Mouse (Mus musculus) large intestine, adult 2 months (tissue): ENCODE results near the gene Hoxa6. TPM values are rescaled to one million over a fixed set of nuclear protein-coding genes. Genes with fewer than 3 reads are reported as not detected.

Source experiments
- DNase-seq: peaks from one replicate; pipeline ENCODE4 v3.0.0-alpha.2; 2012; ENCODE audit warnings: low read depth, low spot score
- WGBS: fragments of 180-500 bp; shearing (Covaris S2); methylation state at CpG from one replicate; pipeline ENCODE4 v1.1.7; 2018; 5-methylcytosine and 5-hydroxymethylcytosine counted together
- polyA plus RNA-seq: library from polyadenylated mRNA; depleted of rRNA; stranded (reverse); fragments of >200 nt; gene quantifications from 2 replicates; pipeline ENCODE4 v1.2.3, GENCODE M21; 2012

Gene Hoxa6
- polyA plus RNA-seq, 1 experiment = 0.16 TPM

DNA sequence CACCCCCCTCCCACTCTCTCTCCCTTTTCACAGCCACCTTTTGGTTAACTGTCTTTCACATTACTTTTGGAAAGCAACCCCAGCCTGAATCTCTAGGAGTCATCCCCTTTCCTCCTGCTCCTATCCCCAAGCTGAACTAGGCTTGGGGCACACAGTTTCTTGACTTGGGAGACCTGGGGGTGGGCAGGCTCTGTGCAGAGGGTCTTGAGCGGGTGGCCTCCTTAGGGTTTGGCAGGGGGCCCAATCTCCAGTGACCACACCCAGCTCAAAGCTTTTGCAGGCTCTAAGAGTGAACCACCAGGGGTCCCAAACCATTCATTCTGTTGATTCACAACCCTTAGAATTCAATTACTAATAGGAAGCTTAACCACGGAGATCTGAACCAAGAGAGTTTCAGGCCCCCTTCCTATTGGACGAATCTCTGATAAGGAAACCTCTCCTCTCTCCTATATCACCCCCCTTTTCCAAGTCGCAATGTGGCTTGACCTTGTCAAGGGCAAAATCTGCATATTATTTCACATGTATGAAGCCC lies 34.3 kb upstream of the Hoxa6 start:
- 48% methylated on average over 4 of the region's 4 CpGs for WGBS
- DNase-seq = no peak

- DNase-seq = no peak
Observed at GRCm38 (mm10) chr6:52241001-52241621, 32.6 kb upstream of the Hoxa6 start.

GRCm38 (mm10) chr6:52240389-52241000 lies 32.0 kb upstream of the Hoxa6 start, which contains the start of gene Hoxa10:
Gene Hoxa10, minus strand, starts transcription at chr6:52240854.
- WGBS = 1% methylated on average over 35 of the region's 35 CpGs
- DNase-seq = no peak

More at GRCm38 (mm10) chr6:52241001-52241621, 32.6 kb upstream of the Hoxa6 start:
- WGBS = 9% methylated on average over 9 of the region's 9 CpGs

DNA sequence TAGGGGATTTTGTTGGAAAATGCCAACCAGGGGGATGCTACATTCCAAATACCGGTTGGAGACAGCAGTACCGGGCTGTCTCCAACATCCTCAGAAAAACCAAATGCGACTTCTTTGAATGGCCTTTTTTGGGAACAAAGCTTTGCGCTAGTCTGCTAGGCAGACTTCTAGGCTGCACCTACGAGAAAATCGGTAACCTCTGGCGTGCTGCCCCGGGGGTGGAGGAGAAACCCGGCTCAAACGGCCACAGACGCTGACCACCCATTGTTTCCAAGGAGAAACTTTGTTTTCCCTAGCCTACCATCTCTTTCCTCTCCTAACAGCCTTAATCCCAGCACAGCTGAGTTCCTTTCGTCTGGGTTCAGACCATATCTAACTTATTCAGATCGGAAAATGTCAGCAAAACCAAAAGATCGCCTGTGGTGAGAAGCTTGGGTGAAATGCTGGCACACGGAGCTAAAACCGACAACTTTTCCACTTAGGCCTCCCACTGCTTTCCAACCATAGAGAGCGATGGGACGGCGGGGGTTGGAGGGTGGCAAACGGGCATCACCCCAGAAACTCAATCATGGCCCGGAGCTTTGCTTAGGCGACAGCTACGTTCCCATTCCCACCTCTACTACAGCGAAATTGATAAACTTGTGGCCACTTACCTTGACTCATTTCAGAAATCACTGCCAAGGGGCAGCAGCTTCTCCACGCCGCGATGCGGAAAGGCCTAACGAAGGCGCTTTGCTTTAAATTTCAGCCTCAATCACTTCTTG lies 31.3 kb upstream of the Hoxa6 start:
- DNase-seq = no peak
- 2% methylated on average over 30 of the region's 30 CpGs for WGBS

- no peak for DNase-seq
- WGBS = 17% methylated on average over 7 of the region's 7 CpGs
Observed at GRCm38 (mm10) chr6:52238976-52239375, 30.5 kb upstream of the Hoxa6 start.

GRCm38 (mm10) chr6:52238155-52238545 lies 29.6 kb upstream of the Hoxa6 start:
- DNase-seq = no peak
- WGBS = 8% methylated on average over 7 of the region's 7 CpGs

GRCm38 (mm10) chr6:52237346-52238154 lies 29.0 kb upstream of the Hoxa6 start:
- 25% methylated on average over 10 of the region's 10 CpGs for WGBS

GRCm38 (mm10) chr6:52236806-52237205 lies 28.3 kb upstream of the Hoxa6 start:
- DNase-seq = no peak
- WGBS = 40% methylated on average over 3 of the region's 3 CpGs

More at GRCm38 (mm10) chr6:52237346-52238154, 29.0 kb upstream of the Hoxa6 start:
- no peak for DNase-seq

DNA sequence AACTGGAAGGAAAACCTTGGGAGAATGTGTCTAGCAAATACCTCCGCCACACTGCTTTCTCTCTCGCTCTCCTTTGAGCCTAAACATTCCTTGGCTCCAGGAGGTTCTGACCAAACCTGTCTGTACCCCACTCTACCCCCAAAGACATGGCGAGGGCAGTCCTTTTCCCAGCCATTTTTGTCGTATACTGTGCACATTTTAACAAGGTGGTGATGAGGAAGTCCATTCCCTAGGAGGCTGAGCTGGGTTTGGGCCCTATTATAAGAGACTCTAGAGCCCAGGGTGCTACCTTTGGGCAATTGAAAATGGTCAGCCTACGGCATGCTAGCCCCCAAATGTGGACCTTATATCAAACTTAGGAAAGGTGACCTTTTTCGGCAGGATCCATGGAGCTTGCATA lies 27.3 kb upstream of the Hoxa6 start:
- 40% methylated on average over 6 of the region's 6 CpGs for WGBS
- DNase-seq = no peak

DNA sequence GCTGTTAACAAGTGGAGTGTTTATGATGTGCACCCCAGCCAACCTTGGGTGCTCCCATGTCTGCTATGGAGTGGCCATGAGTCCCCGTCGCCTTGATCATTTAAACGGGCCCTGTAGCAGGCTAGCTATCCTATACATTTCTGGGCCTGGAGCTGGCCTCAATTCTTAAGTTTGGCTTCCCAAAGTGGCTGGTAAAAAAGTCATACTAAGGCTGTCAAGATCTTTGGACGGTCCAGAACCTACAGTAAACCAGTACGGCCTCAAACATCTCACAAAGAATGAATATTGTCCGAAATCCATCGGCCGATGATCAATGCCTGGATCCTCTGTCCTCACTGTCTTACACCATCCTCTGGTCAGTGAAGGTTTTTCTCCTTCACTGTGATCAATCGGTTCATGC lies 26.7 kb upstream of the Hoxa6 start:
- WGBS = 33% methylated on average over 9 of the region's 9 CpGs
- no peak for DNase-seq

GRCm38 (mm10) chr6:52234428-52235140 lies 26.1 kb upstream of the Hoxa6 start:
- 2% methylated on average over 67 of the region's 68 CpGs for WGBS
- DNase-seq = no peak

GRCm38 (mm10) chr6:52233546-52234427 lies 25.3 kb upstream of the Hoxa6 start:
- WGBS = 3% methylated on average over 70 of the region's 70 CpGs
- no peak for DNase-seq

DNA sequence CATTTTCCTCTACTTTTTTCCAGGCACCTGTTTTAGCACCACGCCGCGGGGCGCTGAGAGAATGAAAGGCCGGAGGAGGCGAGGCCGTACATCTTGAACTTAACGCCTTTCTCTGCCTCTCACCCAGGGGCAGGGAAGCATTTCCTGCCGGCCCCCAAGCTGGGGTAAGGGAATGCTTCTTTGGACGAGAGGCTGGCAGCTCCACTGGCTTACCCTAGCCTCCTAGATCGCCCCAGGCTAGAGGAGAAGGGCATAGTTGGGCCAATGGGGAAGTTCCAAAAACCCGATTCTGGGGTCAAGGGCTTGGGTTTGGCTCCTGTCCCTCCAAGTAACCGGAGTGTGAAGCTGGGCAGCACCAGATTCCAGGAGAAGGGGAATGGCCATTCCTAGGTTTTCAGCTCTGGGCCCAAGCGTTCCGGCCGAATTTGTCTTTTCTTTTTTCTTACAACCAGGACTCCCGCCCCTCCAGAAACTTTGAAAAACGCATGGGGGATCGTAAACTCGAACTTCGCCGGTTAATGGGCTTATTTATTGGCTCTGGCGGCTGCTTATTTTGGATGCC lies 24.5 kb upstream of the Hoxa6 start:
- 5% methylated on average over 23 of the region's 23 CpGs for WGBS

GRCm38 (mm10) chr6:52232568-52232965 lies 24.0 kb upstream of the Hoxa6 start:
- under 1% methylated on average over 18 of the region's 18 CpGs for WGBS
- no peak for DNase-seq

More for the DNA sequence above, 24.5 kb upstream of the Hoxa6 start:
- DNase-seq = no peak

GRCm38 (mm10) chr6:52231885-52232567 lies 23.5 kb upstream of the Hoxa6 start:
- no peak for DNase-seq
- WGBS = 4% methylated on average over 18 of the region's 18 CpGs

- 1% methylated on average over 32 of the region's 36 CpGs for WGBS
- no peak for DNase-seq
Observed at GRCm38 (mm10) chr6:52230516-52231165, 22.1 kb upstream of the Hoxa6 start, which contains the start of gene Hoxa9. Gene Hoxa9, minus strand, starts transcription at chr6:52231089.
